ENCODE assay signal across 8 mouse cellular contexts in the genomic region with DNA sequence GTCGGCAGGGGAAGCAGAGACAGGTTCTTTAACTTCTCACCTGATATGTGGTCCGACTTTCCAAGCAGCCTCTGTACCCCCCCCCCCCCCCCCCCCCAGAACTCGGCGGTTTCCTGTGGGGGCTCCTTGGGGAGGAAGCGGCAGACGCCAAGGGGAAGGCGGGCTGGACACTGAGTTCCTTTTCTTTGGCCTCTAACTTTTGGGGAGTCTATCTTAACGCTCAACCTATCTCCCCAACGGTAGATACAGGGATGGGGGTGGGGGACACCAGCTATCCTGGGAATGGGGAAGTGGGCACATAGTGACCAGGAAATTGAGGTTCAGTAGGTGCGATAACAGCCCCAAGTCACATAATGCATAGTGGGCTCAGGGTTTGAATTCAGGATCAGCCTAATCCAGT. TPM values are rescaled to one million over a fixed set of nuclear protein-coding genes. Genes with fewer than 3 reads are reported as not detected.
DNase-seq lines count a peak whose midpoint lies in the region; ATAC-seq and TF ChIP-seq lines count a peak whose summit lies in the region.

No protein-coding gene starts in this region.

- H3K9me3 ChIP-seq in embryonic facial prominence, embryonic 10.5 days = no peaks in the 10 kb centered on the region
- no peaks in the 10 kb centered on the region for H3K9me3 ChIP-seq in intestine, embryonic 16.5 days (ENCODE audit: control insufficient read depth, low read length)

- peaks cover 17% of the 10 kb centered on the region for H3K4me1 ChIP-seq in embryonic facial prominence, embryonic 10.5 days
- H3K4me1 ChIP-seq in intestine, embryonic 16.5 days (ENCODE audit: control insufficient read depth, insufficient read depth, low read length) = peaks cover 15% of the 10 kb centered on the region

- H3K4me3 ChIP-seq in embryonic facial prominence, embryonic 10.5 days = peak overlapping the region; percentile 60
- peak overlapping the region; percentile 59 for H3K4me3 ChIP-seq in intestine, embryonic 16.5 days (ENCODE audit: low read length)
- H3K4me3 ChIP-seq in myocyte = peak overlapping the region; percentile 92

- peak overlapping the region; percentile 3 for H3ac ChIP-seq in myocyte (ENCODE audit: control insufficient read depth, insufficient read length)

- H3K27me3 ChIP-seq in embryonic facial prominence, embryonic 10.5 days (replicated peaks; ENCODE audit: low read depth, poor library complexity, severe bottlenecking) = peaks cover 43% of the 10 kb centered on the region
- no peaks in the 10 kb centered on the region for H3K27me3 ChIP-seq in intestine, embryonic 16.5 days (replicated peaks; ENCODE audit: control insufficient read depth, insufficient read depth, low read length)
- H3K27me3 ChIP-seq in myocyte (ENCODE audit: control insufficient read depth, insufficient read depth, insufficient read length) = no peaks in the 10 kb centered on the region

- ATAC-seq in intestine, embryonic 16.5 days = no peak

- no peaks in the 10 kb centered on the region for H3K36me3 ChIP-seq in embryonic facial prominence, embryonic 10.5 days (replicated peaks)
- no peaks in the 10 kb centered on the region for H3K36me3 ChIP-seq in intestine, embryonic 16.5 days (ENCODE audit: control insufficient read depth, insufficient read depth, low read length)
- H3K36me3 ChIP-seq in myocyte (ENCODE audit: control insufficient read depth, insufficient read depth) = no peaks in the 10 kb centered on the region

- peaks cover 46% of the 10 kb centered on the region for H3K79me2 ChIP-seq in myocyte (ENCODE audit: control insufficient read depth, insufficient read depth)

- H3K9ac ChIP-seq in intestine, embryonic 16.5 days (ENCODE audit: low read depth, low read length) = peak overlapping the region; percentile 77

- H3K27ac ChIP-seq in embryonic facial prominence, embryonic 10.5 days (replicated peaks) = peak overlapping the region; percentile 24; the same call in 1 of the 2 replicates
- peak overlapping the region; percentile 23 for H3K27ac ChIP-seq in intestine, embryonic 16.5 days (ENCODE audit: low read length)

- 27% methylated on average over 10 of the region's 10 CpGs for WGBS in embryonic facial prominence, embryonic 10.5 days
- 25% methylated on average over 8 of the region's 10 CpGs for WGBS in intestine, embryonic 16.5 days

- TF ChIP-seq POLR2A in myocyte (IDR thresholded peaks at IDR 0.05; ENCODE audit: insufficient read length, low read depth) = no peak

- peak; percentile 36 for DNase-seq in kidney, postnatal 10 days
- DNase-seq in kidney, adult 9 months = no peak
- no peak for DNase-seq in embryonic facial prominence, embryonic 10.5 days (ENCODE audit: low spot score)
- DNase-seq in ovary, postnatal 10 days (ENCODE audit: low spot score) = no peak
- DNase-seq in frontal cortex, postnatal 36 days (ENCODE audit: low spot score in 2 of 2) = no peak
- no peak for DNase-seq in frontal cortex, postnatal 25 days (ENCODE audit: low spot score in 2 of 2)

- peak overlapping the region; percentile 81 for H3K4me2 ChIP-seq in intestine, embryonic 16.5 days (ENCODE audit: low read depth, low read length)
- H3K4me2 ChIP-seq in myocyte (ENCODE audit: low read depth) = peak overlapping the region; percentile 78

TF ChIP-seq in myocyte, 11 proteins besides CTCF, POLR2A, EP300 and RAD21:
- TF ChIP-seq SRF (IDR thresholded peaks at IDR 0.05; ENCODE audit: control insufficient read depth, insufficient read length, low read depth) (no peak), USF1 (IDR thresholded peaks at IDR 0.05; ENCODE audit: low read depth) (no peak), REST (IDR thresholded peaks at IDR 0.05; ENCODE audit: insufficient read depth, insufficient read length) (no peak), MYOD1 (IDR thresholded peaks at IDR 0.05; ENCODE audit: control insufficient read depth in 1 of 3, insufficient read length in 2 of 3, low read depth in 2 of 3) (no peak), E2F4 (IDR thresholded peaks at IDR 0.05; ENCODE audit: insufficient read depth) (no peak), MAX (IDR thresholded peaks at IDR 0.05; ENCODE audit: low read depth) (no peak), TCF3 (IDR thresholded peaks at IDR 0.05; ENCODE audit: insufficient read length, low read depth) (no peak), POLR2AphosphoS2 (IDR thresholded peaks at IDR 0.05; ENCODE audit: insufficient read length, low read depth) (no peak), CEBPB (IDR thresholded peaks at IDR 0.05; ENCODE audit: insufficient read depth, poor library complexity, severe bottlenecking) (no peak), MYOG (IDR thresholded peaks at IDR 0.05; ENCODE audit: control insufficient read depth in 1 of 3, insufficient read depth in 1 of 3, insufficient read length in 2 of 3, low read depth in 2 of 3) (no peak), TCF12 (IDR thresholded peaks at IDR 0.05; ENCODE audit: insufficient read depth, poor library complexity, severe bottlenecking) (no peak)
TF ChIP-seq in myocyte: peak in this region for 0.

RNA-seq across cellular contexts. Expression of a gene that starts 0.7 kb away (rescaled TPM):
- polyA plus RNA-seq in embryonic facial prominence, embryonic 10.5 days (2016; fragmentation: Nextera tagmentation; extraction: Ambion mirVana) = 3.2 and 4.8 TPM in 2 replicates
- 29.1 and 29.8 TPM in 2 replicates for polyA plus RNA-seq in intestine, embryonic 16.5 days (2015; fragmentation: Nextera tagmentation; extraction: Ambion mirVana)
- 122 TPM for polyA plus RNA-seq in myocyte (2012; fragmentation: generic; extraction: Trizol)
